Mouse (Mus musculus) liver (tissue): Measurements from ENCODE around the gene Usmg5.
A peak's percentile ranks its signal among the peaks of the same experiment; 100 is the strongest.
"Not testable (repeated sequence)": the region's sequence is repeated elsewhere in the genome, so short reads cannot be mapped to it uniquely, and the experiment has no call there.

ENCODE experiments used
- DNase-seq: peaks from one replicate; pipeline ENCODE4 v3.0.0-alpha.2; 2020; ENCODE audit warnings: mixed read lengths

Usmg5 gene

DNA sequence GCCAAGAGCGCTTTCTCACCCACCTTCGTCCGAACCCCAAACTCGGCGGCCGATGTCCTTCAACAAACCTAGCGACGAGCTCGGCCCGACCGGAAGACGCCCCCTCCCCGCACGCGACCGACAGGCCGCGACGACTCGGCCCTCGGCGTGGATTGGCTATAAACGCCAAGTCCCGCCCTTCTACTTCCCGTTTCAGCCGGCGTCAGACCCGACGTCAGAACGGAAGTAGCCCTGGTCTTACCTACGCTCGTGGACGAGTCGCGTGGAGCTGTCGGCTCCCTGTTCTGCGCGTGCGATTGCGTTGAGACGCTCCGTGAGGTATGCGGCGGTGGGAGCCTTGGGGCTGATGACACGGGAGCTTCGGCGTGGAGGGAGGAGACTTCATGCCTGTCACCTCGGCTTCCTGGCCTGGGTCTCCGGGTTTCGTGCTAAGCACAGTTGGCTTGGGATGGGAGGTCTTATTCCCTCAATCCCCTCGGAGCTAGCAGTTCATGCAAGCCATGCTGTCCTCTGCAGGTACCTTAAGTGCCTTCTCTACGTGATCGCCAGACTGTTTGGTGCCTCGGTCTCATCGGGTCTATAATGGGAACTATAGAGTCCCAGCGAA, at the start of gene Usmg5, which contains the start of gene Pdcd11:
Usmg5 (minus strand) TSS at position 98 of the 607 bp plus-strand sequence.
Pdcd11 (plus strand) TSS at position 219 of the 607 bp plus-strand sequence.
- peak; percentile 93 for DNase-seq

DNA sequence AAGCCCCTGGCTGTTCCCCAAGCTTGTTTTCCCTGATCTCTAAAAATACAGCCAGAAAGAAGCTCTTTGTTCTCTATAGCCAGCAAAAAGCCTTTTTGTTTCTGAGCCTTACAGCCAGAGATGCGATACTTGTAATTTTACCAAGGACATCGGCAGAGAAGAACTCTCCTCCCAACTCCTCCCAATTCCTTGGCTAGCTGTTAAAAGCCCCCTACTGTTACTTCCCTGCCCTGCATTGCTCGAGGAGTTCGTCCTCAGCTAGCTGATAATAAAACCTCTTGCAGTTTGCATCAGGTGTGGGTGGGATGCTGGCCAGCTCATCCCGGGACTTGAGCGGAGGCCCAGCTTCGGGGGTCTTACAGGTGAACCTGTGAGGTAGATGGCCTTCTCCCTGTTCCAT, 49.2 kb upstream of the Usmg5 start:
- not testable (repeated sequence) for DNase-seq

DNA sequence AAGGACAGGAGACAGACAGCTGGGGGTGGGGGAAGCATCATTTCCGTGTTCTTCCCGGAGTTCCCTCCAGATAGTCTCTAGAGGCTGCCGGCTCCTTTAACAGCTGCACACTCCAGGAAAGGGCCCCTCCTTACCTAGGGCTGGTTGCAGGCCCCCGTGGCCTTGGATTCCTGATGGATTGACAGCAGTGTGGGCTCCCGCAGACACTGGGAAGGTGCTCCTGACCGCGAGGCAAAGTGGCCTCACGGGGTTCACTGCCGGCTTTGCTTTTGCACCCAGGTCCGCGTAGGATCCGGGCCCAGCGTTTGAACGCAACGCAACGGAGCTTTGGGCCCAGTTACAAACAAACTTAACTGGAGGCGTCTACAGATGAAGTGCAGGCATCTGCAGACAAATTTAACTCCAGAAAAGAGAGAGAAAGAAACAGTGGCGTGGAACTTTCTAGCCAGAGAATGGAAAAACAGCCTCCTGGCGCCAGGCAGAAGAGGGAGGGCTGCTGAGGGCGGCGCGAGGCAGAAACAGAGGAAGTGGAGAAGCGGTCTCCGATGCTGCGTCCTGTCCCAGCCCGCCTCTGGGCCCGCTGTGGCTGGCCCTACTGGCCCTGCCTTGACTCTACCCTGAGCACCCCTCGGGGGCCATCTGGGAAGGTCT, 47.4 kb upstream of the Usmg5 start, which contains the start of gene Calhm2:
Calhm2 (minus strand) TSS at position 524 of the 651 bp plus-strand sequence.
- DNase-seq = peak; percentile 43

DNA sequence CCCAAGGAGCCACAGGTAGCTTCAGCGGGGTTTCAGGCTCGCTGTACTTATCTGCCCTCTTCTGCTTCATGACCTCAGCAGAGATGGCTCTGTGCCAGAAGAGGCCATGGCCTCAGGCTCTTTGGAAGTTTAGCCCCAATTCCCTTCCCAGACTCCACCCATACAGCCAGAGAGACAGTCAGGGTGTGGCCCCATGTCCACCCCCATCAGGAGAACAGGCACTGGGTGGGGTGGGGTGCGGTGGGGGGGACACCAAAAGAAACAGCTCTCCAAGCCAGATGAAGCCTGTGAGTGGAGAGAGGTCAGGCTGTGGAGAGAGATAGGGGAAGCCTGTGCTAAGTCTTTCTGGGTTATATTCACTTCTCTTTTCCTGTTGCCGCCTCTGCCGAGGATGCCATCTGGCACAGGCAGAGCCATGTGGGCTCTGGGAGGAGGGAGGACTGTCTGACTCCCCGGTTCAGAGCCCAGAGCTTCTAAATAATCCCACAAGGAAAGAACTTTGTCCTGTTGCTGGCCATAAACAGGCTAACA, 46.7 kb upstream of the Usmg5 start:
- peak; percentile 54 for DNase-seq

DNA sequence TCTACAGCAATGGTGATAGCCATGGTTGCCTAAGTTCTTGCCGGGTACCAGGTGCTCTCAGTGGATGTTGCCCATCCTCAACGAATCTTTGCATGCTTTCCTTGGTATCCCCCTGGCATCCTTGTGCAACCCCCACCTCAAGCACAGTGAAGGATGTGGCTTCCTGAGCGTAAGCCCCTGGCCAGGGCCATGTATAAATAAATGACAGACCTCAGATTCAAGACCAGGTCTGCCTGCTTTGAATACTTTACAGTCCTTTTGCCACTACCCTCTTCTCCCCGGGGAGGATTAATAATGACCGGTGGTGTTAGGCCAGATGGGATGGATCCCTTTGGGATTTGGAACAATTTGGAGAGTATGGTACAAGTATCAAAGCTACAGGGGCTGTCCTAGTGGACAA, 45.7 kb upstream of the Usmg5 start:
- DNase-seq = no peak

DNA sequence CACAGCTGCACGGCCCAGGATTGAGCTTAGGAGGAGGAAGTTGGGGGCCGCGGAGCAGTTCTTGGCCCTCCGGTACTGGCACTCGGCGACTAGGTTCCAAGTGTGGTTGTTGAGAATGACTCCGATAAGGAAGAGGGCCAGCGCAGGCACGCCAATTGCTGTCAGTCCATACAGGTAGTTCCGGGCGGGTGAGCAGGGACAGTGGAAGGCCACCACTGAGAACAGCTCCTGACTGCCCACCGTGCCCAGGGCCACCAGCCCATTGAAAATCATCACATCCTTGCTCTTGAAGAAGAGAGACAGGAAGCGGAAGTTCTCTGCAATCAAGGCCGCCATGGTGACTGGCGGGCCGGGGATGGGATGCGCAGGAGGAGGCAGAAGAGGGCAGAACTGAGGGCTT, 45.1 kb upstream of the Usmg5 start:
- no peak for DNase-seq

DNA sequence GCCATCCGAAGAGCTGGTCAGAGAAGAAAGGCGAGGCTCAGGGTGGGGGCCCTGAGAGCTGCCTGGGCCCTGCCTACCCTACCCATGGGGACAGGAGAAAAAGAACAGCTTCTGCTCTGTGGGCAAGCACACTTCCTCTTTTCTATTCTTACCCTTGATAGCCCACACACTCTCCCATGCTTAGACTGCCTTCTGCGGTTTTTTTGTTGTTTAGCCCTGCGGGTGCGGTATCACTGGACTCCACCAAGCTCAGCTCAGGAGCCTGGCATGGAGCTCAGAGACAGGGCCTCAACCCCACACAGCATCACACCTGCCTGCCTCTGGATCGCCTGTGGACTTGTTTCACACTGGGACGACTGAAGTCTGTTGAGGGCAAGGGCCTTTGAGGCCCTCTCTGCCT, 42.7 kb upstream of the Usmg5 start:
- DNase-seq = peak; percentile 22

DNA sequence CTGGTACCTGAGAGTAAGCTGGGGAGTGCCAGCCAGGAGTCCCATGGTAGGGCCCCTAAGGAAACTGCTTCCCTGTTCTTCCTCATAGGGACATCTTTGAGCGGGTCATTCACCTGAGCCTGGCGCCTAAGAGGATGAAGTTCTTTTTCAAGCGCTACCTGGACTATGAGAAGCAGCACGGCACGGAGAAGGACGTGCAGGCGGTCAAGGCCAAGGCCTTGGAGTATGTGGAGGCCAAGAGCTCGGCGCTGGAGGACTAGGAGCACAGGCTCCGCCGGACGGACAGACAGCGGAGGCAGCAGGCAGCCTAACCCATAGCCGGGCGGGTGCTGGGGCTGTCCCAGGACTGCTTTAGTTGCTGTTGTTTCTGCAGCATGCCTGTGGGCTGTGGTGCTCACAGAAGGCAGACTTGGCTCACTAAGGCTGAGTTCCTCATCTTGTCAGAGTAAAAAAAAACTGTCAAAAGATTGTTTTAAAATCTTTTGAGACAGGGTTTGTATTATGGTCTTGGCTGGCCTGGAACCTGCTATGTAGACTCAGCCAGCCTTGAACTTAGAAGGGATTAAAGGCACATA, 40.2 kb upstream of the Usmg5 start:
- no peak for DNase-seq

DNA sequence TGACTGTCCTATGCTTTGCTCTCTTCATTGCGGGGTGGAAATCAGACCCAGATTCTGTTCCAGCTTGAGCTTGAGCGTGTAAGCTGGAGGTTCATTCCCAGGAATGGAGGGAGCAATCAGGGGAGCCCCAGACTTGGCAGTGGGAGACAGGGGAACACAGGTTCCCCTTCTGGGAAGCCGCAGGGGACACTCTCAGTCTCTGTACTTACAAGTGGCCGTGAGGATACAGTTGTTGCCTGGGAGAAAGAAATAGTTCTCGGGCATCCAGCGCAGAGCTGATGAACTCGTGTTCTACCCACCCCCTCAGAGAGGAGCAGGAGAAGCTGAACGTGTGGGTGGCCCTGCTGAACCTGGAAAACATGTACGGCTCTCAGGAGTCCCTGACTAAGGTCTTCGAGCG, 38.4 kb upstream of the Usmg5 start:
- no peak for DNase-seq

DNA sequence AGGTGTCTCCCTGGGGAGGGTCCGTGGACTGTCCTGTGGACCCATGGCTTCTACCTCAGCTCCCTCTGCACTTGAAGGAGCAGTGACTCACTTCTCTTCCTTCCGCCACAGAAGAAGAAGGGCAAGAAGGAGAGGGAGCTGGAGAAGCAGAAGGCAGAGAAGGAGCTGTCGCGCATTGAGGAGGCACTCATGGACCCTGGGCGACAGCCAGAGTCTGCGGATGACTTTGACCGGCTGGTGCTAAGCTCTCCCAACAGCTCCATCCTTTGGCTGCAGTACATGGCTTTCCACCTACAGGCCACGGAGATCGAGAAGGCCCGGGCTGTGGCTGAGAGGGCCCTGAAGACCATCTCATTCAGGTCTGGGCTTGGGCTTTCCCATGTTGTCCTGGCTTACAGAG, 37.7 kb upstream of the Usmg5 start:
- no peak for DNase-seq

DNA sequence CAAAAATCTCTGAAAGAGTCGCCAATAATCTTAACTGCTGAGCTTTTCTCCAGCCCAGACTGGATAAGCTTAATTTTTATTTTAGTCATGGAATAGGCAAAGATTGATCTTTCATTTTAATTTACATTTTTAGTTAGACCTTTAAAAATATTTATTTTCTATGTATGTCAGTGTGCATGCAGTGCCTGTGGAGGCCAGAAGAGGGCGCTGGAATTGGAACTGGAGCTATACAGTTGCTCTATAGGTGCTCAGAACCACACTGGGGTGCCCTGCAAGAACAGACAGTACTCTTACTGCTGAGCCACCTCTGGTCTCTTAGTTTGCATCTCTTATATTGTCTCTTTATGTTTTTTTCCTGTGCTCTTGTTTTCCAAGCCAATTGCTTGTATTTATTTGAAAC, 32.4 kb upstream of the Usmg5 start:
- peak; percentile 60 for DNase-seq

DNA sequence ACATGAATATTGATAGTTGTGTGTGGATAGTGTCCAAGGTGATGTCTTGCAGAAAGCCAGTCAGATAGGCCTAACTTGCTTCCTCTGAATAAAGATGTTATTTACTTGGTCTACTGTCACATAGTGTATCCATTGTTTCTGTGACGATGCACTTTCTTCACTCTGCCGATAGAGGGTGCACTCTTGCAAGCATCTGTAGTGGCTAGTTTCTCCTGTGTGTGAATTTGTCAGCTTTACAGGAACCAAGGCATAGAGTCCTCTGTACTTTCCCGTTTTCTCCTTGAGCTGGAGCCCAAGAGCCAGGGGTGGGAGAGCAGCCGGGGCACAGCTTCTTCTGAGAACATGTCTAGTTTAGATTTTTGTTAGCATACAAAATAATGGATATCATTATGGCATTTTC, 30.6 kb upstream of the Usmg5 start:
- no peak for DNase-seq

DNA sequence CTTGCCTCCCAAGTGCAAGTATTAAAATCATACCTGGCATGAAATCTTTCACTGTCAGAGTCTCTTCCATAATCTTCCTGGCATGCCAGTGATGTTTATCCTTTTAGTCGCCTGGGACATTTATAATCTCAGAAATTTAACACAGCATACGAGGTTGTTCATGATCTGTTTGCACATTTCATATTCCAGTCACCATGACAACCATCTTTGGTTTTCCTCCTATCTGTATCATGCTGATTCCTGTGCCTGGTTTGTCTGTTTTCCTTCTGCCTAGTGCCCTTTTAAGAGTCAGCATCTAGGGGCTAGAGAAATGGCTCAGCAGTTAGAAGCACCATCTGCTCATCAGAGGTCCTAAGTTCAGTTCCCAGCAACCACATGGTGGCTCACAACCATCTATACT, 28.2 kb upstream of the Usmg5 start:
- no peak for DNase-seq

DNA sequence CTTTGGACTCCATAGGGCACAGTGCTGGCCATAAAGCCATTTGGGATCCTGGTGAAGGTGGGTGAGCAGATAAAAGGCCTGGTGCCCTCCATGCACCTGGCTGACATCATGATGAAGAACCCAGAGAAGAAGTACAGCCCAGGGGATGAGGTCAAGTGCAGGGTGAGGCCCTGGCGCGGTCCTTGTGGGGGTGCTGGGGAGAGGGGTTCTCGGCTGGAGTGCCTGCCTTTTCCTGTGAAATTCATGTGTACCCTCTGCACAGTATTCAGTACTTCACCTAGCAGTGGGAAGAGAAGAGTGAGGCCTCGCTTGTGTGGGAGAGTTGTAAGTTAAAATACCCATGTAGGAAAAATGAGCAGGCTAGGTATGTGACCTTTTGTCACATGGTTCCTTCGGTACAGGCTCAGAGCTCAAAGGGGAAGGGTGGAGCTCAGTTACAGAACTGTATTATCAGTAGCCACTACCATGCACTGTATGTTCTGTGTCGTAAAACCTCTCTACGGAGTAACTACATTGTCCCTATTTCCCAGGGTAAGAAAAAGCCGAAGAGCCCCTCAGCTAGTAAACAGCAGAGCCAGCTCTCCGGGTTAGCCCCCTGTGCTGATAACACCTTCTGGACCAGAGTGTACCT, 14.3 kb upstream of the Usmg5 start:
- no peak for DNase-seq

DNA sequence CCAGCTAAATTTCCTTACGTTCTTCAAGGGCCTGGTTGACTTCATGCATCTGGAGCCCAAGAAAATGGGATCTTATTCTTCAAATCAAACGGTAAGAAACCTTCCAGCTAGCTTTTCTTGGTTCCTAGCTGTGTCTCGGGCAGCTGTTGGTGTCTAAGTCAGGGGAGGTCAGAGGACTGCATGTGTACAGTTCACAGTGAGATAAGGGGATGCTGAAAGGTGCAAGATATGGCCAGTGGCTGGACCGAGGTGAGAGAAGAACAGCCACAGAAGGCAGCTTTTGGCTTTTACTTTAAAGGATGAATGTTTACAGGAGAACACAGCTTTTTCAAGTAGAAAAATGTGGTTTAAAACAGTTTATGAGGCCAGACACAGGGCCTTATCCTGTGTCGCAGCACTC, 10.6 kb upstream of the Usmg5 start:
- no peak for DNase-seq

DNA sequence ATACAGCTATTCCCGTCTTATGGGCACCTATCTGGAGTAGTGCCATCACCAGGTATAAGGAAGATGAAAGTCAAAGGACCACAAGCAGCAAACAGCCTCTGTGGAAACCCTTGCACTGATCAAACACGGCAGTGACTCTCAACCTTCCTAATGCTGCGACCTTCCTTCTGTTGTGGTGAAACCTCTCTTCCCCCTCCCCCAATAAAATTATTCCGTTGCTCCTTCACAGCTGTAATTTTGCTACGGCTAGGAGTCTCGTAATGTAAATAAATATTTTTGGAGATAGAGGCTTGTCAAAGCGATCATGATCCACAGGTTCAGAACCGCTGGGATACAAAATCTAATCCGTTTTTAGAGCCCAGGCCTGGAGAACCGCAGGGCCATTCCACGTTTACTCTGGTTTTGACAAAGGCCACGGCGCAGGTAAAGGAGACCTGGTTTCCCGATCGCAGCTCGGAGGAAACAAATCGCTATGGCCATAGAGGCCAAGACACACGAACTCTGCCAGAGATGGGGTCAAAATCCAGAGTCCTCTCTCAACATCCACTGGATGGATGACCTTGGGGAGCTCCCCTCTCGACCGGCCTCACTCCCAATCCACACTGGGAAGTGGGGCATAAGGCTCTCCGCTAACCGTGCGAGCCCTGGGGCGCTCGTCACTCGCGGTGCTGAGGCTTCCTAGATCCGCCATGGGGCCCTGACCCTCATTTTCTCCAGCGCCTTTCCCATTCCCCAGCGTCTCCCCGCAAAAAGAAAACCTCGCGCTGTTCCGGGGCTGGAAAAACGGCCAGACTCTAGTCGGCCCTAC, 525 bp downstream of the Usmg5 start:
- peak; percentile 16 for DNase-seq

DNA sequence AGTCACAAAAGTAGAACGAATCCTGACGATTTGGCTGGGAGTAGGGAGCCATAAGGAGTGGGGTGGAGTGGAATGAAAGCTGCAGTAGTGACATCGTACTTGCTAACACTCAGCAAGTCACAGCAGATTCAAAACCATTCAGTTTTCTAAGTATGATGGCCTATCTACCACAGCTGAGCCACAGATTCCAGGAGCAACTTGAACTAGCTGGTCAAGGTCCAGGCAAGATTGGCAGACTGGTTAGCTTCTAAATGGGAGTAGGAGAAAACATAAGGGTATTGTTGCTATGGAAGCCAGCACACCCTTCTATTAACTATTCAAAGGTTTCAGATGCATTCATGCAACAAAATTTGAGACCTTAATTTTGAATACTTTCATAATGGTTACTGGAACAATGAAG, 2.2 kb downstream of the Usmg5 start:
- DNase-seq = no peak

DNA sequence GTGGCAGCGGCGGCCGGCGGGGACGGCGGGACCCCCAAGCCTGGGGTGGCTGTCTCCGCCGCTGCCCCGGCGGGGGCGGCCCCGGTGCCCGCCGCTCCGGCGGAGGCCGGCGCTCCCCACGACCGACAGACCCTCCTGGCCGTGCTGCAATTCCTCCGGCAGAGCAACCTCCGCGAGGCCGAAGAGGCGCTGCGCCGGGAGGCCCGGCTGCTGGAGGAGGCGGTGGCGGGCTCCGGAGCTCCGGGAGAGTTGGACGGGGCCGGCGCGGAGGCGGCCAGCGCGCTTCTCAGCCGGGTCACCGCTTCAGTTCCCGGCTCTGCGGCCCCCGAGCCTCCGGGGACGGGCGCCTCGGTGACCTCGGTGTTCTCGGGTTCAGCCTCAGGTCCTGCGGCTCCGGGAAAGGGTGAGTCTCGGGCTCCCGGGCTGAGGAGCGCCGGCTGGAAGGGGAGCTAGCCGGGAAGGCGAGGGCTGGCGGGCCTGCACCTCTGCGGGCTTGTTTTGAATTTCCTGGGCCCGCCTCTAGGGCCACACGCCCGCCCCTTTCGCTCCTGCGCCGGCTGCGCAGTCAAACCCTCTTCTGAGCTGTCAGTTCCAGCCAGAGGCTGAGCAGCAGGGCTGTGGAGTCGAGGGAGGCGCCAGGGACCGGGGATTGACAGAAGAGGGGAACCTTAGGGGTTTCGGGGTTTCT, 22.4 kb downstream of the Usmg5 start:
- DNase-seq = peak; percentile 93

DNA sequence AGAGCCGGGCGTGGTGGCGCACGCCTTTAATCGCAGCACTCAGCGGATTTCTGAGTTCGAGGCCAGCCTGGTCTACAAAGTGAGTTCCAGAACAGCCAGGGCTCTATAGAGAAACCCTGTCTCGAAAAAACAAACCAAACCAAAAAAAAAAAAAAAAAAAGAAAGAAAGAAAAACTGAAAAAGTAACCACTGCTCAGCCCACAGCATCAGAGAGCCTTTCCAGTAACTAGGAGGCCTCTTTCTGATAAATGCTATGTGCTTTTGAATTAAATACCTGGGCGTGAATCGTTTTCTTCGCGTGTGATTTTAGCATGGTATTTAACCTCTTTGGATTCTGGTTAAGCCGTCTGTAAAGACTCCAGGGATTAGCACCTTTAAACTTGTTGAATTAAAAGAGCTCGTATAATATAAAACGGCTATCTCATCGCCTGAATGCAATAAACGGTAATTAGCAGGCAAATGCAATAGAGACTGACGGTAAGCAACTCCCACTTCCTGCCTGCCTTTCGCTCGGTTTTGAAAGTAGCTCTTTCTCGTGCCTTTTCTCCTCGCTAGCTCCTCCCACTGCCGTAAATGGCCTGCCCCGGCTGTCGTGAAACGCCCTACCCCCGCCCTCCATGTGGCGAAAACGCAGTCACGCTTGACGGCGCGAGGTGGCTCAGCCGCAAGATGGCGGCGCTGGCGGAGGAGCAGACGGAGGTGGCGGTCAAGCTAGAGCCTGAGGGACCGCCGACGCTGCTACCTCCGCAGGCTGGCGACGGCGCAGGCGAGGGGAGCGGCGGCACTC, 23.2 kb downstream of the Usmg5 start, which contains the start of gene Taf5:
Taf5 (plus strand) TSS at position 651 of the 787 bp plus-strand sequence.
- DNase-seq = peak; percentile 98

DNA sequence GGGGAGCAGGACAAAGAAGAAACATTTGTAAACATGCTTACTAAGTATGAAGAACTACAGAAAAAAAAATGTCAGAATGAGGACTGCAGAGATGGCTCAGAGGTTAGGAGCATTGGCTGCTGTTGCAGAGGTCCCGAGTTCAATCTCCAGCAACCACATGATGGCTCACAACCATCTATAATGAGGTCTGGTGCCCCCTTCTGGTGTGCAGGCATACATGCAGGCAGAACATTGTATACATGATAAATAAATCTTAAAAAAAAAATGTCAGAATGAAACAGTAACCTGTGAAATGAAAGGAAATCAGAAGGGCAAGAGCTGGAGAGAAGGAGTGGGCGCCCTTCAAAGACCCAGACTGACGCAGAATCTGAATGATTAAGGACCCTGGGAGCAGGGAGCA, 24.6 kb downstream of the Usmg5 start:
- no peak for DNase-seq

DNA sequence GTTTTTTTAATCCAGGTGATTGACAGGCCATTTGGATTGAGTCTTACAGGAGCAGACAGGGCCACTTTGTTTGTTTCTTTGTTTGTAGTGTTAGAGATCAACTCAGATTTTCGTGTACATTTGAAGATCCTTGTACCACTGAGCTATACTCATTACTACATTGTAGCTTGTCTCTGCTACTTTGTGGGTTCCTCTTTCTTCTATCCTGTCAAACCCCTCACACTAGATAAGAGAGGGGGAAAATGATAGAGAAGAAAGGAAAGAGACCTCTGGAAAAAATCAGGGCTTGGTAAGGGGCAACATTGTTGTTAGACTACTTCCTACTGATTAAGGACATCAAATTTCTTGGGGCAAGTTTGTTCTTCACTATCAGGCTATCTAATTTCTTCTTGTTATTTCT, 32.8 kb downstream of the Usmg5 start:
- DNase-seq = no peak
